Mouse (Mus musculus): Measurements from ENCODE around the gene Coa5. TPM values are rescaled to one million over a fixed set of nuclear protein-coding genes. Genes with fewer than 3 reads are reported as not detected.

The Coa5 gene
- total RNA-seq, 2 experiments from 2014 or later, result 53.9 to 57.3 TPM

DNA sequence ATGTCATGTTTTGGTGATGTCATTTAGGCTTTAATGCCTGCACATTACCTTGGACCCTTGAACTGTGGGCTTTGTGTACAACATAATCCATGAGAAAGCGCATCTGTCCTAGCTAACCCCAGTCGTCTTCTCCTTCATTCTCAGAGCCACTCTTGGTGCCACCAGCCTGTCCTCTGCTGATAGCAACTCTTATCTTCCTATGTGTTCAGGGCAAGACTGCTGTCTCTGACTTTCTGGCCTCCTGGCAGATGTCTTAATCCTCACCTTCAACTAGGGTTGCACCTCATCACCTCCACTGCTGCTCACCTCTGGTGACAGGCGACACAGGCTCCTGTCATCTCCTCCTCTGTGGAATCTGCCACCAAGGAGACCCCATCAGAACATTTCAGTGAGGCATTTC is 6.5 kb upstream of the Coa5 start:
- DNase-seq (ENCODE audit: extremely low spot score in 1 of 2, low spot score in 1 of 2), result no peak

DNA sequence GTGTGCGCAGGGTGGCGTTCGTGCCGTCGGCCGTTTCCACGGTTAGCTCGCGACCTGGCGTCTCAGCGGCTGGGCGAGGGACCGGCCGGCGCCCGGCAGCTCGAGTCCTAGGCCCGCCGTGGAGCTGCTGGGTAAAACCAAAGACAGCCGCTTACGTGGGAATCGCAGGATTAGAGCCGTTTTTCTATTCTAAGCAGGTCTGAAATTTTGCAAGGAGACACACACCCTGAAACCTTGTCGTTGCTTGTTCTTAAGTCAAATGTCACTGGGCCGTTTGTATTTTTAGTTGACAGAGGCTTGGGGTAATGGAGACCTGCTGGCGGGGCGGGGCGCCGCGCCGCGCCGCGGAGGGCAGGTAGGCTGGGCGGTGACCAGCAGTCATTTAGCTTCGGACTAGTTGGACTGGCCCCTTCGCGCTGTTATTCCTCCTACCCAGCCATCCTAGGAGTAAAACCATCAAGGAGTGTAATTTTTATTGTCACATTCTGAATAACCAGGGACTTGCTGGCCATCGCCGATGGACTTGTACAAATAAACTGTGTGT is 466 bp upstream of the Coa5 start:
- no peak for DNase-seq (ENCODE audit: extremely low spot score in 1 of 2, low spot score in 1 of 2)

DNA sequence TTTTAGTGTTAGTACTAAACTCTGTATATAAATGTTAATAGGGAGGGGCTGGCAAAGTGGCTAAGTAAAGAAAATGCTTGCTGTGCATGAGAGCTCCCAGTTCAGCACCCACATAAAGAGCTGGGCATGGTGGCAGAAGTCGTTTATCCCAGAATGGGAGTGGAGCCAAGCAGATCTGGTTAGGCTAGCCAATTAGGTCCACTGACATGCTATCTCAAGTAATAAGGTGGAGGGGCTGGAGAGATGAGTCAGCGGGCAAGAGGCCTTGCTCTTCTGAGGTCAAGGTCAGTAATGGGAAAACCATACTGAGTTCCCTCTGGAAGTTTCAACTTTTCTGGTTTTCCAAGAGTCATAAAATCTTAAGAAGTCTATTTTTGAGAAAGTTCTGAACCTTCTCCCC is 992 bp downstream of the Coa5 start:
- DNase-seq (ENCODE audit: extremely low spot score in 1 of 2, low spot score in 1 of 2), result no peak

DNA sequence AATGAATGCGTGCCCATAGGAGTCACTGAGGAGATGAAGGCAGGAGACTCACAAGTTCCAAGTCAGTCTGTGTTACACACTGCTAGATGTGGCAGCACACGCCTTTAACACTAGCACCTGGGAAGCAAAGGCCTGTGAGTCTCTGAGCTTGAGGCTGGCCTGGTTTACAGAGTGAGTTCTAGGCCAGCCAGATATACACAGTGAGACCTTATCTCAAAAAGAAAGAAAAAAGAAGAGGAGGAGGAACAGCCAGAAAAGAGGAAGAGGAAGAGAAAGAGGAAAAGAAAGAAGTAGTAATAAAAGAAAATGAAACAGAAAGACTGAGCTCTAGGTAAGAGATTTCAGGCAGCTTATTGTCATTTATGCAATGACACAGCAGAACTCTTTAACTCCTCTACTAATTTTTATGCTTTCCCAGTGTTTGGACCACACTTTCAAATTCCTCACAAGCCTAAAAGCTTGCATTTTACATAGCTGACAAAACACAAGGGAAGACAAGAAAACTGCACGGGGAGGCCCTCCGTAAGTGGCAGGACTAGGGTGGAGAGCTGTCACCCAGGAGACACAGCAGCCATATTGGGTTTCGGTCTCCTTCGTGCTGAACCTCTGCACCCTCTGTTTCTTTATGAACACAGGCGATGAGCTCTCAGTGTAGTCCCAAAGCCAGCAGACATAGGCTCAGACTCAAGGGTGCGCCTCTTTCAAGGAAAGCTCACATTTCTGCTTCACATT is 2.6 kb downstream of the Coa5 start:
- DNase-seq (ENCODE audit: extremely low spot score in 1 of 2, low spot score in 1 of 2), result no peak

DNA sequence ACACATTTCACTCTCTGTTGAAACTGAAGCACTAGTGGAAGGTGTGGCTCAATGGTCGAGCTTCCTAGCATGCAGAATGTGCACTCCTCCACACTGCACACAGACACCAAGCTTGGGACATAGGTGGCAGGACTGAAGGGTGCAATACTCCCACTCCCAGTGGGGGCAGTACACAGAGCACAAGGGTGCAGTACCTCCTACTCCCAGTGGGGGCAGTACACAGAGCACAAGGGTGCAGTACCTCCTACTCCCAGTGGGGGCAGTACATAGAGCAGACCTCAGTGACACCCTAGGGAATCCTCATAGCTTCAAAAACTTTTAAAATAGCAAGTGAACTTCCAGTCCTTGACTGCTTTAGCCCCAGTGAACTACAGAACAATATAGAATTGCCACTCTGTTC is 10.5 kb downstream of the Coa5 start:
- peak in 1 of 2 experiments; percentile 45 for DNase-seq (ENCODE audit: extremely low spot score in 1 of 2, low spot score in 1 of 2)

DNA sequence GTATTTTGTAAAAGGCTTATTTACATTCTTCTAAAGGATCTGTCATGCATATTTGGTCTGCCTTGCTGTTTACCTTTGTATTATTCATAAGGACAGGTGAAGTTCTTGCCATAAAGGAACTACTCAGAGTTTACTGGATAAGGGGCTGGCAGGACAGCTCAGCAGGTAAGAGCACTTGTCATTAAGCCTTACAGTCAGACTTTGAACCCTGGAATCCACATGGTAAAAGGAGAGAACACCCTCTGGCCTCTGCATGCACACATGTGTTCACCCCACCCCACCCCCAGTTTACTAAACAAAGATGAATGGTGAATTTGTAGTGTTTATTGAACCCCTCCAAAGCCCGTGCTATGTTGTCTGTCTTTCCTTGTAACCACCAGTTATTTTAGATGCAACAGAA is 14.5 kb downstream of the Coa5 start:
- no peak for DNase-seq (ENCODE audit: extremely low spot score in 1 of 2, low spot score in 1 of 2)

DNA sequence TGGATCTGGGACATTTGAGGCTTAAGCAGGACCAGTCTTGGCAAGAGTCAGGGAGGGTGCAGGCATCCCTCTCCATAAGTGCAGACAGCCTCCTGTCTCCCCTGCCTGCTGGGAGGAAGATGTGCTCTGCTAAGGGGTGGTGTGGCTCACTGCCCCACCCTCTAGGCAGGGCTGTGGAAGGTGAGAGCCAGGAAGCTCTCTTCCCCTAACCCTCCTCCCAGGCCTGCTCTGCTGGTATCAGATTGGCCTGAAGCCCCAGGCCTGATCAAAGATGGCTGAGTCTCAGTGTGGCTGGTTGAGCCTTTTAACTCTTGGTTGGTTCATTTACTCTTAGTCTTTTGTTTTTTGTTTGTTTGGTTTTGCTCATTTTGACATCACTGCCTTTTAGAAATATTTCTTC is 20.3 kb downstream of the Coa5 start:
- DNase-seq (ENCODE audit: extremely low spot score in 1 of 2, low spot score in 1 of 2), result no peak

DNA sequence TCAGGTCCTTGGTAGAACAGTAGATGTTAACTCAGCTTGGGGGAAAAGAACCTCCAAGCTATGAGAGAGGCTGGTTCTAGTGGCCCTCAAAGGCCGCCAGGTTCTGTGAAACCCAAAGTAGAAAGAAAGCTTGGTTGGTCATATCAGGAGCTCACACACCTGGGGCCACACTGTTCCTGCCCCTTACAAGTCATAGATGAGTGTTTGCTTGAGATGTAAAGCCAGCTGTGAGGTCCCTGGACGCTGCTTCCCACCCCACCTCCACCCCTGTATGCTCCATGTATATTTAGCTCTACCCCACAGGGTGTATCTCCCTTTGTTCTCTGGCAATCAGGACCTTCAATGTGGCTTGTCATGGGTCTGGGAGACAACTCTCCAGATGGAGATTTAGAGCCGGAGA is 21.2 kb downstream of the Coa5 start:
- DNase-seq (ENCODE audit: extremely low spot score in 1 of 2, low spot score in 1 of 2), result no peak

DNA sequence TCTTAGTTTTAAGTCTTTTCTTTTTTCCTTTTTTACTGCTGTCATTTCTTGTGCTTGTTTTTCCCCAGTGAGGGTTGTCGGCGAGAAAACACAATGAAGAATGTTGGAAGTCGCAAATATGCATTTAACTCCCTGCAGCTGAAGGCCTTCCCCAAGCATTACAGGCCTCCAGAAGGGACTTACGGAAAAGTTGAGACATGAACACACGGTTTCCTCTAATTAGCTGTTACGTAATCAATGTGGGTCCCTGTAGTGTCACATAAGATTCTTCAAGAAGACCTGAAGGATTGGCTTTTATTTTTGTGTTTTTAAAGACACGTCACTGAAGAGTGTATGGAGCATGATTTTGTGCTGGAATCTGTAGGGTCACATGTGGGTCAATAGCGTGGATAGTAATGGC is 21.8 kb downstream of the Coa5 start:
- no peak for DNase-seq (ENCODE audit: extremely low spot score in 1 of 2, low spot score in 1 of 2)

DNA sequence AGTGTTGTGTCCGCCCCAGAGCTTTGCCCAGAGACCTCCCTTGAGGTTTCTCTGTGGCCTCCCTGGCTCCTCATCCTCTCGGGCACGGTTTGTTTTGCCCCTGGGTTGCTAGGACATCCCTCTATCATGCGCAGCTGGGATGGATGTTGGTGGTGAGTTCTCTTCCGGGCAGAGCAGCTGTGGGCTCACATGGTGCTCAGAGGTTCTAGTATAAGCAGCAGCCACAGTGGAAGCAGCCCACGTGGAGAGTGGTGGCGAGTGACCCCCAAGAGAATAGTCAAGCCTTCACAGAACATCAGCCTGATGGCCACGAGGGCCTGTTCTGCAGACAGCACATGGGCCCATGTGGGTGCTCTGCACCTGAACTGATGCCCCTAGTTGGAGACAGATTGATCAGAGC is 22.7 kb downstream of the Coa5 start:
- DNase-seq (ENCODE audit: extremely low spot score in 1 of 2, low spot score in 1 of 2), result no peak

DNA sequence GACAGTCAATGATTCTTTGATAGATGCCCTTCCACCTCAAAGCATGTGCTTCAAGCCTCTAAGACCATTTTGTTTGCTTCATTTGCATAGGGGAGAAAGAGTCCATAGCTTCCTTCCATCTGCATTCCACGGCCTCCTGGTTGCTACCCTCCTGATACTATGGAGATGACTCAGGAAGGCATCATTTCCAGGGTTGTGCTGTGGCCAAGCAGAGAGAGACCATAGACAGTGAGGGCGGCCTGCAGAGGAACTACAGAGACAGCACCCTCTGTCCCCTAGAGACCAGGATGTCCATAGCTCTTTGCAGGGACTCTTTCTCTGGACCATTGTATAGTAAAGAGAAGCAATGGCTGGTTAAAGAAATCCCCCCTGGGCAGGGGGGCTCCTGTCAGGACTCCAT is 24.8 kb downstream of the Coa5 start:
- no peak for DNase-seq (ENCODE audit: extremely low spot score in 1 of 2, low spot score in 1 of 2)

DNA sequence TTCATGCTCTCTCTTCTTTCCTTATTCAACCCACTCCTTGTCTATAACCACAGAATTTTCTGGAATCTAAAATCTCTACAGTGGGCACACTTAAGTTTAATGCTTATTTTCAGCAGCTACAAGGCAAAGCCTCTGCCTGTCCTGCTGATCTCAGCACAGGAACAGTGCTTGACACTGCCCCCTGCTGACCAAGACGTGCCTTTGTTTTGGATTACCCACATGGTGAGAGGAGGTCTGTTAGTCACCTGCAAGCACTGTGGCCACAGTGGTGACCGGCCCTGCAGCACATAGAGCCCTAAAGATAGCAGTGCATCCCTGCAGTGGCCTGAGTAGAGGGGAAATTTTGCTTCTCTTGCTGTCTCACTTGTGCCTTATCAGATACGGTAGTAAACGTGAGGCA is 28.2 kb downstream of the Coa5 start:
- DNase-seq (ENCODE audit: extremely low spot score in 1 of 2, low spot score in 1 of 2), result peak in 1 of 2 experiments; percentile 64

DNA sequence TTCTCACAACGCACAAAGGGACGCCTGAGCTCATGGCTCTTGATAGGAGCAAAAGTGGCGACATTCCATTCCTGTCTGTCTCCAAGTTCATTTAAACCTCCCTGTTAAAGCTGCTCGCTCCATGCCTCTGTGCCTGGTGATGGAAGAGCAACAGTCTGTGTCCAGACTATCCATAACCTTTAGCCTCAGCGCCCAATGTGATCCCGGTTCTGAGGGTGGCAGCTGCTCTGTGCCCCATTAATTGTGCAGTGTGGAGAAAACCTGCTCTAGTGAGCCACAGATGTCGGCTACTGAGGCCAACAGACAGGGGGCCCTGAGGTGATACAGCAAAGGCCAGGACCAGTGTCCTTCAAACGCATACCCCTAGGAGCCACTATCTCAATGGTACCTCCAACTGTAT is 30.2 kb downstream of the Coa5 start:
- DNase-seq (ENCODE audit: extremely low spot score in 1 of 2, low spot score in 1 of 2), result no peak

DNA sequence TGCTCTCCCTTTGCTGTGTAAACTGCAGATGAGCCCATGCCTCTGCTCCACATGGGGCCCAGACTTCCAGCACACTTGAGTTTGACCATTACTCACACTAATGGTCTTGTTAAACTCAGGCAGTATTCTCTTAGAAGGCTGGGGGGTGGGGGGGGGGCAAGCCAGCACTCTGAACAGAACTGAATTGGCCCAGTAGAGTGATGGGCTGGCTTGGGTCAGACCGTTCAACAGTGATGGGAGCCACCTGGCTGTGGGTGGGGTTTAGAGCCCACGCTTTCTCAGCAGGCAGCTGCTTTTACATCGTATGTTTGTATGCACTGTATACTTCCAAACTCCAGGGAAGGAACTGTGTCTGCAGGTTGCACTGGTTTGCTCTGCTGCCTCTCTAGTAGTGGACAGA is 30.9 kb downstream of the Coa5 start:
- no peak for DNase-seq (ENCODE audit: extremely low spot score in 1 of 2, low spot score in 1 of 2)

DNA sequence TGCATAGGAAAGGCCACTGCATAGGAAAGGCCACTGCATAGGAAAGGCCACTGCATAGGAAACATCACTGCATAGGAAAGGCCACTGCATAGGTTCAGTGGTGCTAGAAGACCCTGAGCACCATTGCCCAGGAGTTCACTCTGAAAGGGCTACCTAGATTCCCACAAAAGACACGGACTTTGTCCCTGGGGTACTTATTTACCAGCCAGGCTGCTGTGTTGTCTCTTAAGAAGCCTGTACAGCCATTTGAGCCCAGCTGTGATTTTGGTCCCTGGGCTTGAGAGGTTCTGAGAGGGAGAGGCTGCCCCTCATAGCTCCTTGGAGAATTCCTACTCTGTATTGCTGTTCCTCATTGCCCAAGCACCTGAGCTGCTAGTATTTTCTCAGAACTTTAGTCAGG is 33.4 kb downstream of the Coa5 start:
- DNase-seq (ENCODE audit: extremely low spot score in 1 of 2, low spot score in 1 of 2), result no peak

DNA sequence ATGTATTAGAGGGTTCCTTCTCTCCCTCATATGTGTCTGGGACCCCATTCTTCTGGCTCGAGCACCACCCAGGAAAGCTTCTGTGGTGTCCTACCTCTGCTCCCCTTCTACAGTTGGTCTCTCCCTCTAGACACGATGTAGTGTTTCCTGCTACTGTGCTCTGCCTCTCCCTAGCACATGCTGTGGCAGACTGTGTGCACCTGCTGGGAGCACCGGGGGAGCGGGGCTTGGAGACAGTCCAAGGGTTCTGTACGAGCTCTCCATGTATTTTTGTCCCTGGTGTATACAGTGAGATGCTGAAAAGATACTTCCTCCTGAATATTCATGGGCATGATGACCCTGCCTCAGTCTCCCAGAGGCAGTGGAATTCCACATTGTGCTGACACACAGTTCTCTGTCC is 36.7 kb downstream of the Coa5 start:
- peak in 1 of 2 experiments; percentile 27 for DNase-seq (ENCODE audit: extremely low spot score in 1 of 2, low spot score in 1 of 2)

DNA sequence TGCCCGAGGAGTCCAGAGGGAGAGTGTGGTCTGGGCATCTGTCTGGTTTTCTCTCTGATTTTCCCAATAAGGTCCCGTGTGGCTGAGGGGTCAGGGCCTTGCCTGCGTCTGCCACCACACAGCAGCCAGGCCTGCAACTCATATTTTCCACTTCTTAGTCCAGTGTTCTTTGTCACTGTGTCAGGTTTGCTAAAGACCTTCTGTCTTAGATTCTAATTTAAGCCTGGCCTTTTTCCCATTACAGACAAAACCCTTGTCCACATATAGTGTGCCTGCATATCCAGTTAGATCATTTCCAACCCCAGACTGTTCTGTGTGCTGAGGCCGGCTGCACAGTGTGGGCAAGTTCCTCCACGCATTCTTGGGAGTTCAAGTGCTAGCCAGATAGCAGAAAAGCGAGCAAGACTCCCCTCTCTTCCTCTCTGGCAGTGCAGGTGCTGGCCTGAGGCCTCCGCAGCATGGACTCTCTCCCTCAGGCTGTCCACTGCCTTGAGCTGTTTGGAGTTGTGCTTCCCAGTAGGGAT is 43.4 kb downstream of the Coa5 start:
- no peak for DNase-seq (ENCODE audit: extremely low spot score in 1 of 2, low spot score in 1 of 2)

DNA sequence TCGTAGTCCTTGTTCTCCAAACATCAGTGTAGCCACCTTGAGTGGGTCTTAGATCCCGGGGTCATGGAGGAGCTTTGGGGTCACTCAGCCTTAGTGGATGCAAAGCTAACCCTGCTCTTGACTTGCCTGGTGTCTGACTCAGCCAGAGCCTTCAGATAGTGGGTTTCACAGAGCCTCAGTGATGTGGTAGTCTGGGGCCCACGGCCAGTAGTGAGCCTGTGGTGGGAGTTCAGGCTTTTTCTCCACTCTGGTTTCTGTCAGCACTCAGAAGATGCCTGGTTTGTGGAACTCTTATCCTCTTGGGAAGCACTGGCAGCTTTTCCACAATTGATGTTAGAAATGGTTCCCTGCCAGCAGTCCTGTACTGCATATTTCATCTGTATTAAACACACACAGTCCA is 45.6 kb downstream of the Coa5 start:
- no peak for DNase-seq (ENCODE audit: extremely low spot score in 1 of 2, low spot score in 1 of 2)

DNA sequence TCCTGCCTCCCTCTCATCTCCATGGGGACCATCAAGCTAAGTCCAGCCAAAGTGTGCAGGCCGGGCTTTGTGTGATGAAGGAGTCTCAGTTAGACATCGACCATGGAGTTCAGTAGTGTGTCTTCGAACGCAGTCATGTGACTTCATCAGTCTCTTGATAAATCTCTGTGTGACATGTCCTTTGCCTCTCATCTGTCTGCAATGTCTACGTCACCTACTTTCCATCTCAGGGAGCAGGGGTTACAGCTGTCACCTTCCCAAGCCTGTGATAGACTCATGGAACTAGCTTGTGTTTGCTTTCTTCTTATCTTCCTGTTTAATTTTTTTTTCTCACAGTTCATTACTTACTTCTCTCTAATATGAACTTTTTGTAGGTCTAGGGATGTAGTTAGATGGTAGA is 49.0 kb downstream of the Coa5 start:
- DNase-seq (ENCODE audit: extremely low spot score in 1 of 2, low spot score in 1 of 2), result no peak

DNA sequence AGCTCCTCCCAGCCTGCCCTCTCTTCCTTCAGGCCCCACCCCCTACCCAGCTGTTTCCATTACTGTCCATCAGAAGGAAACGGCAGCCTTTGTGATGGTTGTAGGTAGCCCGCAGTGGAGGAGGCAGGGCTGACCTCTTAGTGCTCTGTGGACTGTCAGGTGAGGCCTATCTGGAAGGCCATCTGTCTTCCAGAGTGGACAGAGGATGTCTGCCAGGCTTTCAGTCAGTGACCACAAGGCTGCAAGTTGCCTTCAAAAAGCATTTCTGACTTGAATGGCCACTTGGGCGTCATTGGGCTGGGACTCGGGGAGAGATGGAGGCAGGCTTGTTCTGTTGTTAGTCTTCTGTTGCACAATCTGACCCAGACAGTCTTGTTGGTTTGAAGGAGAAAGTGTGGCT is 50.4 kb downstream of the Coa5 start:
- no peak for DNase-seq (ENCODE audit: extremely low spot score in 1 of 2, low spot score in 1 of 2)

DNA sequence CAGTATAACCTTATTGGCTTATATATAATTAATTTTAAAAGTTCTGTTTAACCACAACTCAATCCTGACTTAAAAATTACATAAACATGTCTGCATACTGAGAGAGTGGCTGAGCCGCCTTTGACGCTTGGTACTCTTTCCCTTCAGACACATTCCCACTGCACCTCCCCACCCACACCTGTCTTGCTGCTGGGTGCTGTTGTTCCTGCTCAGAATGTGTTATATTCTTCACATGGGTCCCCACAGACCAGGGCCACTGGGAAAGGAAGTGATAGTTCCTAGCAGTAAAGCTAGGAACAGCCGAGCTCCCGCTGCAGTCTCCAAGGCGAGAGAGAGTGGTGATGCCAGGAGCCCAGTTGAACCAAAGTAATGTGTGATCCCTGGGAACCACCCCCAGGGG is 51.8 kb downstream of the Coa5 start:
- no peak for DNase-seq (ENCODE audit: extremely low spot score in 1 of 2, low spot score in 1 of 2)

DNA sequence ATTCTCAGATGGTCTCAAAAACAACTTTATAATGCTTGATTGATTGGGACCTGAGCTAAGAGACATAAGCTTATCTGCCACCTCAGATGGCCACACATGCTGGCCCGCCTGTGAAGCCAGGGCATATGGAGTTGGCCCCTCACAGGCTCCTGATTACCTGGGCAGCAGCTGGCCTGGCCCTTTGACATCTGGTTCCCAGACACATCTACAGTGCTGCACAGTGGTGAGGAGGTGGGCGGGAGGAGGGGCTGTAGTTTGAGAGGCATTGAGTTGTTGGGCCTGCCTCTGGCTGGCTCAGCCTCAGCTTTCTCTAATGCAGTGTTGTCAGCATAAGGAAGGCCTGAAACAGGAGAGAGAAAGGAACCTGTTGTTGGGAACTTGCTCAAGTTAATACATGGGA is 53.2 kb downstream of the Coa5 start:
- DNase-seq (ENCODE audit: extremely low spot score in 1 of 2, low spot score in 1 of 2), result no peak

Measured in layer of hippocampus, postnatal 25 days (tissue).